Mouse (Mus musculus) forebrain, embryonic 10.5 days (tissue): ENCODE results near the gene Usp42. TPM values are rescaled to one million over a fixed set of nuclear protein-coding genes. Genes with fewer than 3 reads are reported as not detected.

ENCODE experiments used
- DNase-seq: peaks from one replicate; pipeline ENCODE4 v3.0.0-alpha.2; 2017; ENCODE audit warnings: low spot score; ENCODE audit errors: extremely low spot score
- H3K27ac ChIP-seq: fragments of 300-500 bp; sonication (generic); 2 replicates; pipeline ENCODE4 v1.5.1; 2016; ENCODE audit warnings: mild to moderate bottlenecking
- H3K27me3 ChIP-seq: fragments of 300-500 bp; sonication (generic); 2 replicates; pipeline ENCODE4 v1.6.1; 2016; ENCODE audit warnings: mild to moderate bottlenecking; ENCODE audit not compliant: poor library complexity, severe bottlenecking
- H3K36me3 ChIP-seq: fragments of 300-500 bp; sonication (generic); replicated peaks from 2 replicates; pipeline ENCODE4 v1.6.1; 2016; ENCODE audit warnings: mild to moderate bottlenecking, moderate library complexity
- H3K4me1 ChIP-seq: fragments of 300-500 bp; sonication (generic); 2 replicates; pipeline ENCODE4 v1.6.1; 2016
- H3K4me3 ChIP-seq: fragments of 300-500 bp; sonication (generic); 2 replicates; pipeline ENCODE4 v1.5.1; 2016; ENCODE audit warnings: mild to moderate bottlenecking, moderate library complexity
- H3K9me3 ChIP-seq: fragments of 300-500 bp; sonication (generic); 2 replicates; pipeline ENCODE4 v1.6.1; 2016; ENCODE audit warnings: mild to moderate bottlenecking, moderate library complexity
- WGBS: fragments of 180-500 bp; shearing (Covaris S2); methylation state at CpG from one replicate; pipeline ENCODE4 v1.1.7; 2016; 5-methylcytosine and 5-hydroxymethylcytosine counted together
- polyA plus RNA-seq: library from polyadenylated mRNA; unstranded; fragments of >200 nt; fragmentation: Nextera tagmentation; extraction: Ambion mirVana; gene quantifications from 2 replicates; pipeline ENCODE4 v1.2.1, GENCODE M21; 2016

Gene Usp42
- polyA plus RNA-seq, 1 experiment from 2014 or later, result 29.1 TPM

DNA sequence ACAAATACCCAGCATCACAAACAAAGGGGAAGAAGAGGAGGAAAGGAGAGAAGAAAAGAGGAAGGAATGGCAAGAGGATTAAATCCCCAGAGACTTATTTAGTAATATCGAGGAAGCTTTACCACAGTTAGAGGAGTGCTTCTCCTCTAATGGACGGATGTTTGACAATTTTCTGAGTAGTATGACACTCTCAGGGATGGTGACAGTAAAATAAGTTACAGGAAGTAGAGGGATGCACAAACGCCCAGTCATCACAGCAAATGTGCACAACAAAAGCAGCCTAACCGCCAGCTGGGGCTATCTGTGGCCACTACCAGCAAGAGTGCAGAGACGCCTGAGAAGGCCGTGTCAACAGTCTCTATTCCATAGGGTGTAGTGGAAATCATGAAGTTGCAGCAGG lies 52.4 kb downstream of the Usp42 start:
- WGBS, result 70% methylated on average over 6 of the region's 6 CpGs
- H3K4me3 ChIP-seq, result no peak overlapping the region
- peaks cover 17% of the 10 kb centered on the region for H3K4me1 ChIP-seq
- no peaks in the 10 kb centered on the region for H3K36me3 ChIP-seq
- no peaks in the 10 kb centered on the region for H3K27me3 ChIP-seq
- DNase-seq, result no peak
- no peak overlapping the region for H3K27ac ChIP-seq
- H3K9me3 ChIP-seq, result no peaks in the 10 kb centered on the region

- H3K27ac ChIP-seq, result no peak overlapping the region
- no peaks in the 10 kb centered on the region for H3K36me3 ChIP-seq
- no peak overlapping the region for H3K4me3 ChIP-seq
- no peak for DNase-seq
- WGBS, result 89% methylated on average over 6 of the region's 6 CpGs
- peaks cover 12% of the 10 kb centered on the region for H3K4me1 ChIP-seq
- H3K27me3 ChIP-seq, result no peaks in the 10 kb centered on the region
- H3K9me3 ChIP-seq, result no peaks in the 10 kb centered on the region
Observed at GRCm38 (mm10) chr5:143678634-143679271, 53.3 kb downstream of the Usp42 start.

DNA sequence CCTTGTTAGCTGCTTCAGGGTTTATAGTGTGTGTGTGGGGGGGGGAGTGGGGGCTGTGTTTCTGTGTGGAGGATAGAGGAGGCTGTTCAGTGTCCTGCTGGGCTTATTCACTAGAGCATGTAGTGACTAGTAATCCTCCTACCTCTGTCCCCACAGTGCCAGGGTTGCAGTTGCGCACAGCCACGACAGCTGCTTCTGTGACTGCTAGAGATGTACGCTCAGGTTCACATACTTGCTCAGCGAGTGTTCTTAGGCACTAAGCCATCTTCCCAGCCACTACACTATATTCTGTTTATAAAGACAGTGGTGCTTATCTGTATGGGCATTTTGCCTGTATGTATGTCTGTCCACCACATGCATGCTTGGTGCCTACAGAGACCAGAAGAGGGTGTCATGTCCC lies 54.7 kb downstream of the Usp42 start:
- no peaks in the 10 kb centered on the region for H3K36me3 ChIP-seq
- no peak for DNase-seq
- H3K4me1 ChIP-seq, result peaks cover 9% of the 10 kb centered on the region; the same call in 1 of the 2 replicates
- no peak overlapping the region for H3K4me3 ChIP-seq
- H3K9me3 ChIP-seq, result no peaks in the 10 kb centered on the region
- H3K27me3 ChIP-seq, result no peaks in the 10 kb centered on the region
- H3K27ac ChIP-seq, result no peak overlapping the region
- 83% methylated on average over 4 of the region's 4 CpGs for WGBS

DNA sequence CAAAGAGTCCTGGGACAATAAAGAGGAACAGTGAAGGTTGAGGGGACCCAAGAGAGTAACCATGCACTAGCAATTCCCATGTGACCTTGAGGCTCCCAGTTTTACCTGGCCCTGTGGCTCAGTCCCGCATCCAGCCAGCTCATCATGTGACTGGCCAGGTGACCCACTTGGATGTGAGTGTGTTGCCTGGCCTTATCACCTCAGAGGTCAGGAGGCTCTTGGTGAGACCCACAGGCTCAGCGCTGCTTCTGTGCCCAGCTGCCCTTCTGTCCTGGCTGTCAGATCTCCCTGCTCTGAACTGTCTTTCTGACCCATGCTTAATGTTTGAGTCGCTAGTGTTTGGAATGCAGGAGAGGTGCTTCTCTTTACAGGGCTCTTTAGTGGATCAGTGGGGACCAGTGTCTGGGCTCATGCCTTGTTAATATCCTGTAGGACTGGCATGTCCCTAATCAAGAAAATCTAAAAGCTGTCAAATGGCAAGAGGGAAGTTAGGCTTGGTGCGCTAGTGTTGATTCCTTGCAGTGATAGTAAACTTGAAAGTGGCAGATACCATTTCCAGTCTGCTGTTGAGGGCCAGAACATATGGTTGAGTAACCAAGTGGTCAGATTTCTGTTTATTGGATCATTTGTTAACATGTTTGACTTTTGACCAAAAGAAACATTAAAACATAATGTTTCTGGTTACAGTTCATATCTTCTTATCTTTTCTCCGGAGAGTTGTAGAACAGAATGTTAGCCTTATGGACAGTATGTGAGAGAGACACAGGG lies 55.7 kb downstream of the Usp42 start:
- no peaks in the 10 kb centered on the region for H3K36me3 ChIP-seq
- no peaks in the 10 kb centered on the region for H3K27me3 ChIP-seq
- H3K4me1 ChIP-seq, result peaks cover 11% of the 10 kb centered on the region; the same call in 1 of the 2 replicates
- WGBS, result 89% methylated on average over 5 of the region's 5 CpGs
- no peak overlapping the region for H3K4me3 ChIP-seq
- H3K9me3 ChIP-seq, result no peaks in the 10 kb centered on the region
- DNase-seq, result no peak
- H3K27ac ChIP-seq, result no peak overlapping the region

DNA sequence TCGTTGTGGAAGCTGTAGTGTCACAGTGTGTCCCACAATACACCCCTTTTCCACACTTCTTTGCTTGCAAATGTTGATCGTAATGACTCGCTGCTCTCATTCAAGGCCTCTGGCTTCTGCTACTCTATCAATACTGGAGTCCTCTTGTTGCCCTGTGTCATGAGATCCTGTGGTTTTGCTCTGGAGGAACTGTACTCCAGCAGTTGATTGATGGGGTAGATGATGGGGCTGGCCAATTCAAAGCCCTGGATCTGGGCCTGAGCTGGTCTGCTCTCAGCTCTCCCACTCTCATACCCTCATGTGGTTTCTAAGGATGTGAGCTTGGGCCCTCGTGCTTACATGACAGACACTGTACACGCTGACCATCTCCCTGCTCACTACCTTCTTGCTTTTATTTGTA lies 57.5 kb downstream of the Usp42 start:
- DNase-seq, result no peak
- no peaks in the 10 kb centered on the region for H3K9me3 ChIP-seq
- no peaks in the 10 kb centered on the region for H3K36me3 ChIP-seq
- peaks cover 11% of the 10 kb centered on the region for H3K4me1 ChIP-seq
- H3K27ac ChIP-seq, result no peak overlapping the region
- no peak overlapping the region for H3K4me3 ChIP-seq
- no peaks in the 10 kb centered on the region for H3K27me3 ChIP-seq
- 88% methylated on average over 5 of the region's 5 CpGs for whole genome bisulfite sequencing

- Histone ChIP-seq H3K27ac (no peak overlapping the region), H3K9me3 (no peaks in the 10 kb centered on the region), H3K4me3 (no peak overlapping the region), H3K36me3 (no peaks in the 10 kb centered on the region), H3K27me3 (no peaks in the 10 kb centered on the region), H3K4me1 (peaks cover 10% of the 10 kb centered on the region)
- no peak for DNase-seq
- 90% methylated on average over 6 of the region's 6 CpGs for WGBS
Observed at GRCm38 (mm10) chr5:143670740-143671415, 61.2 kb downstream of the Usp42 start.

DNA sequence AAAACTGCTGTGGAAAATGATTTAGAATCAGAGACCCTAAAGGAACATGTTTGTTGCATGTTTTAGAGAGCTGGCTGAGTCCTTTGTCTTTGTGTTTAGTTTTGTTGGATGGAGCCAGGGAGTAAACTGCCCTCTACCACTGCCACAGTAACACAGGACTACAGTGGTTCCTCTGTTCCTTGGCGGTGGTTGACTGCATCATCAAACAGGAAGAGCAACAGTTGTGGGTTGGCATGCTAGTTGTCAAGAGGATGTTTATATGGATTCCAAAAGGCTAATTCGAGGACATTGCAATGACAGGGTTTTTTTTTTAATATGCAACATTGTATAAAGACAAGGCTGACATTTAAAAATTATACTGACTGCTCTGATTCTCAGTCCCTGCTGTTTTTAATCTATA lies 62.2 kb downstream of the Usp42 start:
- no peak for DNase-seq
- no peaks in the 10 kb centered on the region for H3K9me3 ChIP-seq
- 84% methylated on average over 2 of the region's 2 CpGs for WGBS
- H3K36me3 ChIP-seq, result no peaks in the 10 kb centered on the region
- H3K4me1 ChIP-seq, result peaks cover 10% of the 10 kb centered on the region
- no peaks in the 10 kb centered on the region for H3K27me3 ChIP-seq
- no peak overlapping the region for H3K27ac ChIP-seq
- no peak overlapping the region for H3K4me3 ChIP-seq

DNA sequence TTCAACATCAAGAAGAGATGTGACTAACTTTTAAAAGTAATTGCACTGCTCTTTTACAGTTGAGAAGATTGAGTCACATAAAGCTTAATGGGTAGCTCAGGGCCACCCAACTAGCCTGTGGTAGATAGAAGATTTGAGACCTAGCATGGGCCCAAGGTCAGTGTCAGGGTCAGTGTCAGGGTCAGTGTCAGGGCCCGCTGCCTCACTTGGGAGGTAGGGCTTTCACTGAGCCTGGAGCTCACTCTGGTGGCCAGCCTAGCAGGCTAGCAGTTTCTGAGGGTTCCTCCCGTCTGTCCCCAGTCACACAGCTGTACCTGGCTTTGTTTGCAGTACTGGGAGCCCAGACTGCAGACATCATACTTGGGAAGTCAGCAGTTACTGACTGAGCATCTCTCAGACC lies 62.7 kb downstream of the Usp42 start:
- no peaks in the 10 kb centered on the region for H3K36me3 ChIP-seq
- H3K9me3 ChIP-seq, result no peaks in the 10 kb centered on the region
- no peaks in the 10 kb centered on the region for H3K27me3 ChIP-seq
- H3K4me1 ChIP-seq, result peaks cover 10% of the 10 kb centered on the region
- 54% methylated on average over 2 of the region's 2 CpGs for WGBS
- no peak for DNase-seq
- no peak overlapping the region for H3K27ac ChIP-seq
- no peak overlapping the region for H3K4me3 ChIP-seq

GRCm38 (mm10) chr5:143668884-143669283 lies 63.2 kb downstream of the Usp42 start:
- H3K9me3 ChIP-seq, result no peaks in the 10 kb centered on the region

GRCm38 (mm10) chr5:143666015-143666414 lies 66.1 kb downstream of the Usp42 start:
- no peak overlapping the region for H3K4me3 ChIP-seq
- DNase-seq, result no peak
- H3K36me3 ChIP-seq, result no peaks in the 10 kb centered on the region
- peaks cover 7% of the 10 kb centered on the region for H3K4me1 ChIP-seq
- no peak overlapping the region for H3K27ac ChIP-seq
- no peaks in the 10 kb centered on the region for H3K27me3 ChIP-seq
- 92% methylated on average over 1 of the region's 1 CpGs for WGBS
- no peaks in the 10 kb centered on the region for H3K9me3 ChIP-seq

More at GRCm38 (mm10) chr5:143668884-143669283, 63.2 kb downstream of the Usp42 start:
- H3K4me3 ChIP-seq, result no peak overlapping the region
- H3K4me1 ChIP-seq, result peaks cover 10% of the 10 kb centered on the region
- H3K27me3 ChIP-seq, result no peaks in the 10 kb centered on the region
- no peak overlapping the region for H3K27ac ChIP-seq
- no peaks in the 10 kb centered on the region for H3K36me3 ChIP-seq
- 71% methylated on average over 2 of the region's 2 CpGs for WGBS
- no peak for DNase-seq

DNA sequence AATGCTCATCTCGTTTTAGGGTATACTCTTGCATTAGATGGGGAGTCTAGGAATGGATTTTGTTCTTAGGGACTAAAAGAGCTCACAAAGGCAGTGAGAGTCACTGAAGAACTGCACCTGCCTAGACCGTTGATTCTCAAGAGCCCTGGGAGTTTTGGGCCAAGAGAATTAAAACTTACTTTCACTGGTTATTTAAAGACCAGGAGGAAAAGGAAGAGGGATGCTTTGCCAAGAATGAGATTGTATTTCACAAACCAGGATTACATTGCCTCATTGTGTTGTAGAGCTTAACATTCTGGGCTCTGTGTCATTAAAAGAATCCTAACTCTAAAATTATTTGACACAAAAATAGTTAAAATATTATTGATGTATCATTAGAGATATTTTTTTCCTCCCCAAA lies 66.5 kb downstream of the Usp42 start:
- no peaks in the 10 kb centered on the region for H3K27me3 ChIP-seq
- no peak overlapping the region for H3K4me3 ChIP-seq
- no peaks in the 10 kb centered on the region for H3K36me3 ChIP-seq
- 92% methylated on average over 2 of the region's 2 CpGs for WGBS
- H3K9me3 ChIP-seq, result no peaks in the 10 kb centered on the region
- H3K4me1 ChIP-seq, result peaks cover 7% of the 10 kb centered on the region
- no peak for DNase-seq
- H3K27ac ChIP-seq, result no peak overlapping the region

DNA sequence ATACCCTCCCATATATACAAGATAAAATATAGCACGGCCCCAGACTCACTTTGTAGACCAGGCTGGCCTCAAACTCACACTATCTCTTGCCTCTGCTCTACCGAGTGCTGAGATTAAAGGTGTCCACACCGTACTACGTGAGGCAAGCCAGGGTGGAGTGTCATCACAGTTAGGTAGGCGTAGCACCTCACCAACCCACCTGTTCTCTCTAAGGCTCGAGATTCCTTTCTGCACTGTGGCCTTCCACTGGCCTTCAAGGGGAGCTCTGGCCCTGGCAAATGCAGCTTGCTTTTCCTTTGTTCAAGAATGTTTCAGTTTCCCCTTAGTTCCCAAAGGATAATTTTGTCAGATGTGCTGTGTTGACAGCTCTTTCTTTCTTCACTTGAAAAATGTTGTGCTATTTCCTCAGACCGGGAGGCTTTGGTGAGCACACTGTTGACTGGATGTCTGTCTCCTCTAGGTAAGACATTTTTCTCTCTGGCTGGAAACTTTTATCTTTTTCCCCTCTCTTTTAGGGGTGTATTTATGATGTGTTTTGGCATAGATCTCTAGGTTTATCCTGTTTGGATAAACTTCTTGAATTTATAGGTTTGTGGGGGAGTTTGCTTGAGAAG lies 68.9 kb downstream of the Usp42 start:
- Histone ChIP-seq H3K36me3 (no peaks in the 10 kb centered on the region), H3K27me3 (no peaks in the 10 kb centered on the region), H3K9me3 (no peaks in the 10 kb centered on the region), H3K4me3 (no peak overlapping the region), H3K27ac (no peak overlapping the region), H3K4me1 (no peaks in the 10 kb centered on the region)
- 94% methylated on average over 7 of the region's 7 CpGs for WGBS
- DNase-seq, result no peak
